Mouse (Mus musculus) layer of hippocampus, adult 18-20 months (tissue): ENCODE results near the gene Nfe2. TPM values are rescaled to one million over a fixed set of nuclear protein-coding genes. Genes with fewer than 3 reads are reported as not detected.
"Not testable (repeated sequence)": the region's sequence is repeated elsewhere in the genome, so short reads cannot be mapped to it uniquely, and the experiment has no call there.

Experiments used
- DNase-seq, 2 experiments: peaks; one replicate each; pipeline ENCODE4 v3.0.0; 2022; ENCODE audit warnings: low spot score in 2 of 2
- total RNA-seq, 2 experiments: library from RNA; stranded (reverse); gene quantifications; 2 replicates each; pipeline ENCODE4 v1.2.3; 2021

The Nfe2 gene
- total RNA-seq, 2 experiments from 2014 or later: not detected

GRCm38 (mm10) chr15:103252660-103253059 is 5.5 kb downstream of the Nfe2 start:
- DNase-seq: no peak

DNA sequence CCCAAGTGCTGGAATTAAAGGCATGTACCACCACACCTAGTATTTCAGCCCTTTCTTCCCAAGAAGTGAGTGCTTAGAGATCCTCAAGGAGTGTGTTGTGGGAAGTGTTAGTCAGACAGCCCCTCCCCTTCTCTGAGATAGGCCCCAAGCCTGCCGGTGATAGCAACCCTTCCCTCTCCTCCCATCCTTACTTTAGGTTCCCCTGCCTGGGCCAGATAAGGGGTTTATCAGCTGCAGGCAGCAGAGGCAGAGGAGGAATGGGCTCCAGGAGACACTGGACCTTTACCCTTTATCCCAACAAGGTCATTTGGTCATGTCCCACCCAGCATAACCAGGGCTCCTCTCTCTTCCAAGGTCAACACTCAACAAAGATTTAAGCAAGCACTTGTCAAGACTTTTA is 6.6 kb downstream of the Nfe2 start:
- DNase-seq: no peak

- no peak for DNase-seq
Measured at GRCm38 (mm10) chr15:103250195-103250740, 7.9 kb downstream of the Nfe2 start.

- not testable (repeated sequence) for DNase-seq
Measured at GRCm38 (mm10) chr15:103249511-103249910, 8.7 kb downstream of the Nfe2 start.

GRCm38 (mm10) chr15:103248401-103249313 is 9.5 kb downstream of the Nfe2 start:
- DNase-seq: peak in 1 of 2 experiments; percentile 13

- DNase-seq: no peak
Measured at GRCm38 (mm10) chr15:103247782-103248400, 10.3 kb downstream of the Nfe2 start.

GRCm38 (mm10) chr15:103247078-103247781 is 11.0 kb downstream of the Nfe2 start:
- DNase-seq: no peak

DNA sequence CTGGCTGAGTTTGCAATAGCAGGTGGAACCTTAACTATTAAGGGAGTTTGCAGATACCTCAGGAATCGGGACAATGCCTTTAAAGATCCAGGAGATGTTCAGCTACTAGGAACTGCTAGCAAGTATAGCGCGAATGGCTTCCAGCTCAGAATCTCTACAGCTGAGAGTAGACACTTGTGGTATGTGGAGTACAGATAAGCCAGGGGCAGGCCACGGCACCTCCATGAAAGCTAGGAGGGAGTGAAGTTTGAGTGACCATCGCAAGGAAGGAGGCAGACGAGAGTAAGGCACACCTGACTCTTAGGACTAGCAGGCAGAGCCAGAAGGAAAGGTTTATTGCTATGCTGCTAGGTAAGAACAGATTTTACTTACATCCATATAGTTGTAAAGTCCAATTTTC is 12.6 kb downstream of the Nfe2 start:
- no peak for DNase-seq

DNA sequence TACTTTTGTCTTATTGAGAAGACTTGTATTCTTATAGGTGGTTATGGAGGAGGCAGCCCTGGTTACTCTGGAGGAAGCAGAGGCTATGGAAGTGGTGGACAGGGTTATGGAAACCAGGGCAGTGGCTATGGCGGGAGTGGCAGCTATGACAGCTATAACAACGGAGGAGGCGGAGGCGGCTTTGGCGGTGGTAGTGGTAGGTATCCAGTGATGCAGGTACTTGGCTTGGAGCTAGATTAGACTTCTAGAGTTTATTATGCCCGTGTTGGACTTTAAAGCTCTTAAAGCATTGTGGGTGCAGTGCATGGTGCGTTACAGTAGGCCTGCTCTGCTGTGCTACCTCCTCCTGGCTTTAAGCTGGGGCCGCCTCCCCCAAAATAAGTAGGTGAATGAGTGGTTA is 15.3 kb downstream of the Nfe2 start:
- DNase-seq: no peak

DNA sequence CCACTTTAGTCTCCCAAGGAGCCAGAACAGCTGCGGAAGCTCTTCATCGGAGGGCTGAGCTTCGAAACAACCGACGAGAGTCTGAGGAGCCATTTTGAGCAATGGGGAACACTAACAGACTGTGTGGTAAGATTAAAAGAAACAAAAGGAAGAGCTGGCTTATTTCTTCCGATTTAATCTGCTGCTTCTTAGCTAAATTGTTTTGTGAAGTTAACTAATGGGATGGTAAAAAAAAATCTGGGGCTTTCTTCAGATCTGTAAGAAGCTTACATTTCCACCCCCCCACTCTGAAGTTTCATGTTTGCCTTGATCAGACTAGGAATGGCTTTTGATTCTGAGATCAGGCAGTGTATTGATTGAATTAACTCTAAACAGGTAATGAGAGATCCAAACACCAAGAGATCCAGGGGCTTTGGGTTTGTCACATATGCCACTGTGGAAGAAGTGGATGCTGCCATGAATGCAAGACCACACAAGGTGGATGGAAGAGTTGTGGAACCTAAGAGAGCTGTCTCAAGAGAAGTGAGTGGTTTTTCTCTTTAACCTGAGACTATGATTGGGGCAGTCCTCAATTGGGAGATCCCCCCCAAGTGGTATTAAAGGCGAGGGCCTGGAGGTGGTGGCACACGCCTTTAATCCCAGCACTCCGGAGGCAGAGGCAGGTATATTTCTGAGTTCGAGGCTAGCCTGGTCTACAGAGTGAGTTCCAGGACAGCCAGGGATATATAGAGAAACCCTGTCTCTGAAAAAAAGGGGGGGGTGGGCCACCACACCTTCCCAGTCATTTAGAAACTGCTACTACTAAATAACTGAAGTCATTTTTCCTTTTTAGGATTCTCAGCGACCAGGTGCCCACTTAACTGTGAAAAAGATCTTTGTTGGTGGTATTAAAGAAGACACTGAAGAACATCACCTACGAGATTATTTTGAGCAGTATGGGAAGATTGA is 16.9 kb downstream of the Nfe2 start:
- DNase-seq: not testable (repeated sequence)

DNA sequence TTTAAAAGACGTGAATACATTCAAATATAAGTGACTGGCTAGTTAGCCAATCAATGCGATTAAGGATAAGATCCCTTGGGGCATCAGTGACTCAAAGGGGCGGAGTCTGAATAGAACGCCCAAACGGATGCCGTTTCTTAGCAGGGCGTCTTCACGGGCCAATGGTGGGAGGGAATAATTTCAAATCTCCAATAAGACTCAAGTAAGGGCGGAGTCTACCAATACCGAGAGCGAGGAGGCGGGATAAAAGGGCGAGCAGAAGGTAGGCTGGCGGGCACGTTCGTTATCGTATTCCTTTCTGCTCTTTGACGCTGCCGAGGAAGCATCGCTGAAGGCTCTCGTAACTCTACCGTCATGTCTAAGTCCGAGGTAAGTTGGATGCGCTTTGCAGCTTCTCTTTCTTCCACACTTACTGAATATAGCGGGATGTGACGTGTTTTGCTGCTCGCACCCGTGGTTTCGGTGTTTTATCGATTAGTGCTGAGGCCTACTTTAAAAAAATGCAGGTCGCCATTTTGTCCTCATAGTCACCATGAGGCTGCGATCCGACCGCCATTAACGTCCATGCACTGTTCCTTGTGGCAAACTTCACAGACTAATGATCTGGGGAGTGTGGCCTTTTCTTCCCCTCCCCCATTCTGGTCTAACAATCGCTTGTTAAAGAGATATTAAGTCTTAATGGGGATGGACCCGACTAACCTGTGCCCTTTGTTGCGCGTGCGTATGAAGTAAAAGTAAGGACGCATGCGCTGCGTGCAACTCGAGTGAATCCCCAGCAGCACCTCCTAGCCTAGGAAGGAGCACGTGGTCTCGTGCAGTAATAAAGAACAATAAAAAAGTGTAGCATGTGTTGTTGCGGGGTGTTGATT is 17.8 kb downstream of the Nfe2 start, which contains the start of gene Hnrnpa1:
Hnrnpa1 (plus strand) TSS at position 273 of the 869 bp plus-strand sequence.
- DNase-seq: peak; percentile 93 to 98

DNA sequence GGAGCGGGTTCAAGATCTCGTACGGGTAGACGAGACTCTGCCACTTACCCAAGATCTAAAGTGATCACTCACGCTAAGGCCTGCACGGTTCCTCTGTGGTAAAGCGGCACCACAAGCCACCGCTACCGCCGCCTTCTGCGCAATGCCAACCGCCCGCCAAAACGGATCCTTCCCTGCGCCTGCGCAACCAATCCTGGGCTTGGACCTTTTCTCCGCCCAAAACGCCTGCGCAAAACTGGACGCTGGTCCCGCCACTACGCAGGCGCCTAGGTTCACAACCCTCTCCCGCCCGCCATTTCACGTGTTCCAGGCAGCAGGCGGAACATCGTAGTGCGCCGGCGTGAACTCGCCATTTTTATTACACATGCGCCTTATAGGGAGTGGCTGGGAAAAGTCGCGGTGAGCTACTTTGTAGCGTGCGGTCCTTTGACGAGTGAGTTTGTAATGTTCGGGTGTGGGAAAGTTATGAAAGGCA is 18.5 kb downstream of the Nfe2 start, which contains the start of gene Cbx5:
Cbx5 (minus strand) TSS at position 132 of the 475 bp plus-strand sequence.
- DNase-seq: peak; percentile 98 to 99

GRCm38 (mm10) chr15:103239130-103239684 is 19.0 kb downstream of the Nfe2 start:
- DNase-seq: peak; percentile 92 to 97

DNA sequence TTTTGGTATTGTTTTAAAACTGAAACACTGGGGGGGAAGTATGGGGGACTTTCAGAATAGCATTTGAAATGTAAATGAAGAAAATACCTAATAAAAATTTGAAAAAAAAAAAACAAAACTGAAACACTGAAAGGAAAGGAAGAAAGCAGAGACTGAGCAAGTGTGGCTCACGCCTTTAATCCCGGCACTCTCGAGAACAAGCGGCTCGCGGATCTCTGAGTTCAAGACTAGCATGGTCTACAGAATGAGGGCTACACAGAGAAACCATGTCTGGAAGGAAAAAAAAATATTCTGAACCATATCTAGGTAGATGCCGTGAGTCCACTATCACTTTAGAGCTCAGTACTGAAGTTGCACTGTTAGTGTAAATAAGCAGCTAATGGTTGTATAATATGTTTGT is 20.9 kb downstream of the Nfe2 start:
- DNase-seq: no peak

GRCm38 (mm10) chr15:103233119-103233518 is 25.1 kb downstream of the Nfe2 start:
- no peak for DNase-seq

DNA sequence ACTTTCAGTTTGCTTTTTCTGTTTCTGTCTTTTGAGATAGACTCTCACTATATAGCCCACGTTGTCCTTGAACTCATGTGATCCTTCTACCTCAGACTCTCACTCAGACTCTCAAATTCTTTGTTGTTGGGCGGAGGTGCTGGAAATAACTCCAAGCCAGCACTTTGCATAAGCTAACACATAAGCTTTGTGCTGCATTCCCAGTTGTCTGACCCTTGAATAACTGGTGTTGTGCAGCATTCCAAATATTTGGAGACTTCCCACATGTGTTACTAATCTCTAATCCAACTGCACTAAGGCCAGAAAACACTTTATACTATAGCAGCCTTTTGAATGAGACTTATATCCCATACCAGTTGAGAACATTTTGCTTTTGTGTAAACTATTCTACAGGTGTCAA is 29.3 kb downstream of the Nfe2 start:
- DNase-seq: no peak

- DNase-seq: no peak
Measured at GRCm38 (mm10) chr15:103227572-103227971, 30.6 kb downstream of the Nfe2 start.

- DNase-seq: no peak
Measured at GRCm38 (mm10) chr15:103227022-103227421, 31.2 kb downstream of the Nfe2 start.

GRCm38 (mm10) chr15:103224161-103224560 is 34.0 kb downstream of the Nfe2 start:
- no peak for DNase-seq
